Comparison of ENCODE assay signal across 19 mouse cellular contexts in genomic region chr8:111771625-111772020, GRCm38 (mm10). TPM values are rescaled to one million over a fixed set of nuclear protein-coding genes. Genes with fewer than 3 reads are reported as not detected.
DNase-seq lines count a peak whose midpoint lies in the region; ATAC-seq and TF ChIP-seq lines count a peak whose summit lies in the region.
"Had no signal": no experiment of that assay in that cellular context is flagged by ENCODE, and none has a peak within 500 bp of the region (broad histone marks: within the 10 kb centered on the region; RNA-seq: fewer than 3 reads in every experiment).

No protein-coding gene starts in this region.

- no peak for ATAC-seq in forebrain, embryonic 12.5 days (ENCODE audit: low FRiP score)
- no peak for ATAC-seq in forebrain, embryonic 11.5 days (replicated peaks; ENCODE audit: low FRiP score)
- no peak for ATAC-seq in heart, embryonic 13.5 days (ENCODE audit: extremely low read depth, insufficient number of reproducible peaks, low FRiP score, low TSS enrichment)
- no peak for ATAC-seq in lung, embryonic 16.5 days (ENCODE audit: low read depth)
- ATAC-seq: intestine, postnatal 0 days; liver, embryonic 12.5 days had no signal

- no peak for TF ChIP-seq POLR2A in lung, adult 2 months (IDR thresholded peaks at IDR 0.05; ENCODE audit: borderline replicate concordance, extremely low read depth, low read depth, low read length)

- H3K4me2 ChIP-seq in forebrain, embryonic 12.5 days = no peak overlapping the region
- H3K4me2 ChIP-seq in forebrain, embryonic 11.5 days (ENCODE audit: low read depth, low read length, severe bottlenecking) = no peak overlapping the region
- no peak overlapping the region for H3K4me2 ChIP-seq in heart, embryonic 13.5 days
- H3K4me2 ChIP-seq in lung, embryonic 16.5 days (ENCODE audit: low read depth, low read length) = no peak overlapping the region
- H3K4me2 ChIP-seq: embryonic facial prominence, embryonic 13.5 days; limb, embryonic 13.5 days; liver, embryonic 12.5 days; midbrain, embryonic 11.5 days had no signal

- peaks cover 12% of the 10 kb centered on the region for H3K36me3 ChIP-seq in forebrain, embryonic 12.5 days (replicated peaks)
- no peaks in the 10 kb centered on the region; the same call in 1 of the 2 replicates for H3K36me3 ChIP-seq in forebrain, embryonic 11.5 days (ENCODE audit: control insufficient read depth, insufficient read depth, low read length)
- peaks cover 52% of the 10 kb centered on the region for H3K36me3 ChIP-seq in heart, embryonic 13.5 days
- H3K36me3 ChIP-seq in lung, embryonic 16.5 days (ENCODE audit: control insufficient read depth, insufficient read depth, low read length) = peaks cover 14% of the 10 kb centered on the region

- H3K9ac ChIP-seq in forebrain, embryonic 12.5 days = no peak overlapping the region
- no peak overlapping the region for H3K9ac ChIP-seq in forebrain, embryonic 11.5 days (ENCODE audit: low read length)
- H3K9ac ChIP-seq in heart, embryonic 13.5 days = no peak overlapping the region
- no peak overlapping the region for H3K9ac ChIP-seq in lung, embryonic 16.5 days (ENCODE audit: low read length)
- H3K9ac ChIP-seq: embryonic facial prominence, embryonic 13.5 days; limb, embryonic 13.5 days; liver, embryonic 12.5 days had no signal

- no peak for DNase-seq in forebrain, embryonic 11.5 days (ENCODE audit: low spot score)
- no peak for DNase-seq in heart, adult 9 months (ENCODE audit: low spot score in 2 of 2)
- no peak for DNase-seq in lung, adult 2 months
- DNase-seq in skeletal muscle tissue, adult 2 months (ENCODE audit: low read depth, low spot score) = peak; percentile 18
- DNase-seq in spleen, adult 18-20 months = no peak
- DNase-seq: cerebellum, postnatal 36 days; embryo, embryonic 11 days; right cerebral cortex, postnatal 14 days; thymus, adult 2 months; thymus, postnatal 4 days had no signal

- no peaks in the 10 kb centered on the region for H3K27me3 ChIP-seq in forebrain, embryonic 12.5 days
- H3K27me3 ChIP-seq in forebrain, embryonic 11.5 days (ENCODE audit: control insufficient read depth, insufficient read depth, low read length) = no peaks in the 10 kb centered on the region
- no peaks in the 10 kb centered on the region for H3K27me3 ChIP-seq in heart, embryonic 13.5 days (replicated peaks)
- H3K27me3 ChIP-seq in lung, embryonic 16.5 days (ENCODE audit: control insufficient read depth, insufficient read depth, low read depth, low read length) = no peaks in the 10 kb centered on the region
- H3K27me3 ChIP-seq: embryonic facial prominence, embryonic 13.5 days; limb, embryonic 13.5 days; liver, embryonic 12.5 days had no signal

- 95% methylated on average over 6 of the region's 6 CpGs for WGBS in forebrain, embryonic 12.5 days
- WGBS in forebrain, embryonic 11.5 days = 99% methylated on average over 6 of the region's 6 CpGs
- WGBS in heart, embryonic 13.5 days = 66% methylated on average over 6 of the region's 6 CpGs
- 78% methylated on average over 6 of the region's 6 CpGs for WGBS in lung, embryonic 16.5 days
- WGBS in lung, adult 2 months = 85% methylated on average over 6 of the region's 6 CpGs

- no peak overlapping the region for H3K4me3 ChIP-seq in forebrain, embryonic 12.5 days (replicated peaks)
- no peak overlapping the region for H3K4me3 ChIP-seq in forebrain, embryonic 11.5 days (ENCODE audit: low read depth, low read length)
- no peak overlapping the region for H3K4me3 ChIP-seq in heart, embryonic 13.5 days
- no peak overlapping the region for H3K4me3 ChIP-seq in lung, embryonic 16.5 days (ENCODE audit: low read length)
- H3K4me3 ChIP-seq in lung, adult 2 months (replicated peaks; ENCODE audit: extremely low read depth, low read depth, low read length) = no peak overlapping the region
- H3K4me3 ChIP-seq: embryonic facial prominence, embryonic 13.5 days; erythroblast, embryonic 14.5 days; limb, embryonic 13.5 days; liver, embryonic 12.5 days had no signal

- TF ChIP-seq CTCF in lung, adult 2 months (IDR thresholded peaks at IDR 0.05; ENCODE audit: insufficient read depth, low read length) = no peak

- H3K4me1 ChIP-seq in forebrain, embryonic 12.5 days = peaks cover 16% of the 10 kb centered on the region
- H3K4me1 ChIP-seq in forebrain, embryonic 11.5 days (replicated peaks; ENCODE audit: control insufficient read depth, insufficient read depth, low read length) = peaks cover 8% of the 10 kb centered on the region; the same call in 1 of the 2 replicates
- peaks cover 53% of the 10 kb centered on the region for H3K4me1 ChIP-seq in heart, embryonic 13.5 days
- peaks cover 11% of the 10 kb centered on the region for H3K4me1 ChIP-seq in lung, embryonic 16.5 days (replicated peaks; ENCODE audit: control insufficient read depth, insufficient read depth, low read length)
- H3K4me1 ChIP-seq in lung, adult 2 months (ENCODE audit: control insufficient read depth, insufficient read depth, low read length) = no peaks in the 10 kb centered on the region

- 0 out of 2 replicates have a peak overlapping the region, but pooled peaks have one; percentile 5 for H3K27ac ChIP-seq in forebrain, embryonic 12.5 days
- no peak overlapping the region for H3K27ac ChIP-seq in forebrain, embryonic 11.5 days (ENCODE audit: low read depth, low read length)
- peak overlapping the region; percentile 45 for H3K27ac ChIP-seq in heart, embryonic 13.5 days (replicated peaks)
- peak overlapping the region; percentile 75 for H3K27ac ChIP-seq in lung, embryonic 16.5 days (ENCODE audit: low read length)
- H3K27ac ChIP-seq: embryonic facial prominence, embryonic 13.5 days; limb, embryonic 13.5 days; liver, embryonic 12.5 days had no signal

- no peaks in the 10 kb centered on the region for H3K9me3 ChIP-seq in forebrain, embryonic 12.5 days
- H3K9me3 ChIP-seq in forebrain, embryonic 11.5 days (ENCODE audit: control insufficient read depth, low read length) = no peaks in the 10 kb centered on the region
- no peaks in the 10 kb centered on the region for H3K9me3 ChIP-seq in heart, embryonic 13.5 days
- no peaks in the 10 kb centered on the region for H3K9me3 ChIP-seq in lung, embryonic 16.5 days (ENCODE audit: control insufficient read depth, low read length)
- H3K9me3 ChIP-seq: embryonic facial prominence, embryonic 13.5 days; limb, embryonic 13.5 days; liver, embryonic 12.5 days had no signal

RNA-seq across cellular contexts. Expression of gene Bcar1, which starts 28.0 kb away (rescaled TPM):
- 44.0 and 45.6 TPM in 2 replicates for polyA plus RNA-seq in forebrain, embryonic 12.5 days (2016; fragmentation: Nextera tagmentation; extraction: Ambion mirVana)
- polyA plus RNA-seq in forebrain, embryonic 11.5 days (2014; fragmentation: Nextera tagmentation; extraction: Ambion mirVana) = 60.1 and 60.8 TPM in 2 replicates
- 40.2 and 43.4 TPM in 2 replicates for polyA plus RNA-seq in heart, embryonic 13.5 days (2015; fragmentation: Nextera tagmentation; extraction: Ambion mirVana)
- 49.2 and 52.1 TPM in 2 replicates for polyA plus RNA-seq in lung, embryonic 16.5 days (2015; fragmentation: Nextera tagmentation; extraction: Ambion mirVana)
- polyA plus RNA-seq in lung, adult 2 months (2012; rRNA removed) = 81.4 and 87.7 TPM in 2 replicates
